Mouse (Mus musculus) hindbrain, embryonic 14.5 days (tissue): ENCODE results near the gene Stra6. TPM values are rescaled to one million over a fixed set of nuclear protein-coding genes. Genes with fewer than 3 reads are reported as not detected.

ENCODE experiments used
- ATAC-seq: fragments of 200-750 bp; cut with Nextera tagmentation; 2 replicates; pipeline ENCODE4 v1.8.0; 2017; ENCODE audit warnings: moderate number of reproducible peaks, mild to moderate bottlenecking, moderate TSS enrichment, moderate library complexity; ENCODE audit not compliant: low FRiP score
- DNase-seq: peaks from one replicate; pipeline ENCODE4 v3.0.0-alpha.2; 2015; ENCODE audit warnings: low spot score
- H3K27ac ChIP-seq: fragments of 300-500 bp; sonication (generic); 2 replicates; pipeline ENCODE4 v1.5.1; 2014; ENCODE audit warnings: mild to moderate bottlenecking, moderate library complexity
- H3K27me3 ChIP-seq: fragments of 300-500 bp; sonication (generic); 2 replicates; pipeline ENCODE4 v1.6.1; 2014; ENCODE audit warnings: mild to moderate bottlenecking, low read length, mixed read lengths; ENCODE audit not compliant: control insufficient read depth, insufficient read depth
- H3K36me3 ChIP-seq: fragments of 300-500 bp; sonication (generic); replicated peaks from 2 replicates; pipeline ENCODE4 v1.6.1; 2014; ENCODE audit not compliant: control insufficient read depth, insufficient read depth
- H3K4me1 ChIP-seq: fragments of 300-500 bp; sonication (generic); replicated peaks from 2 replicates; pipeline ENCODE4 v1.6.1; 2014; ENCODE audit warnings: antibody characterized with exemption, low read length, mixed read lengths; ENCODE audit not compliant: control insufficient read depth, insufficient read depth
- H3K4me2 ChIP-seq: fragments of 300-500 bp; sonication (generic); replicated peaks from 2 replicates; pipeline ENCODE4 v1.6.1; 2014; ENCODE audit warnings: mild to moderate bottlenecking, moderate library complexity
- H3K4me3 ChIP-seq: fragments of 300-500 bp; sonication (generic); replicated peaks from 2 replicates; pipeline ENCODE4 v1.5.1; 2014; ENCODE audit warnings: mild to moderate bottlenecking, low read length
- H3K9ac ChIP-seq: fragments of 300-500 bp; sonication (generic); 2 replicates; pipeline ENCODE4 v1.6.1; 2014
- H3K9me3 ChIP-seq: fragments of 300-500 bp; sonication (generic); 2 replicates; pipeline ENCODE4 v1.6.1; 2016; ENCODE audit warnings: low read length; ENCODE audit not compliant: control insufficient read depth
- WGBS: fragments of 180-500 bp; shearing (Covaris S2); extraction: QIAGEN DNeasy Blood & Tissue Kit; methylation state at CpG from one replicate; pipeline ENCODE4 v1.1.7; 2014; 5-methylcytosine and 5-hydroxymethylcytosine counted together
- polyA plus RNA-seq: library from polyadenylated mRNA; unstranded; fragments of >200 nt; fragmentation: Nextera tagmentation; extraction: Ambion mirVana; gene quantifications from 2 replicates; pipeline ENCODE4 v1.2.1, GENCODE M21; 2014

Stra6 gene
- polyA plus RNA-seq: 18.1 and 22.1 TPM in 2 replicates

- no peak within 1 kb of the TSS for H3K9ac ChIP-seq
- H3K27me3 ChIP-seq: no peaks in the 10 kb centered on the region
- H3K36me3 ChIP-seq: no peaks in the 10 kb centered on the region
- H3K9me3 ChIP-seq: no peaks in the 10 kb centered on the region
- no peak within 1 kb of the TSS for H3K4me3 ChIP-seq
- H3K4me2 ChIP-seq: no peak within 1 kb of the TSS
- no peak for ATAC-seq
- no peak for DNase-seq
- peaks cover 53% of the 10 kb centered on the region for H3K4me1 ChIP-seq
- no peak within 1 kb of the TSS for H3K27ac ChIP-seq
- WGBS: 26% methylated on average over 3 of the region's 3 CpGs
Measured at GRCm38 (mm10) chr9:58063531-58063930, at the start of gene Stra6. Gene Stra6 (plus strand): TSS chr9:58063788.

- no peak overlapping the region for H3K4me3 ChIP-seq
- no peak overlapping the region for H3K4me2 ChIP-seq
- WGBS: 67% methylated on average over 8 of the region's 8 CpGs
- H3K27me3 ChIP-seq: no peaks in the 10 kb centered on the region
- DNase-seq (no peak), ATAC-seq (no peak)
- H3K9me3 ChIP-seq: no peaks in the 10 kb centered on the region
- 0 out of 2 replicates have a peak, but pooled peaks cover under 1% of the 10 kb centered on the region for H3K4me1 ChIP-seq
- H3K9ac ChIP-seq: no peak overlapping the region
- no peak overlapping the region for H3K27ac ChIP-seq
- H3K36me3 ChIP-seq: no peaks in the 10 kb centered on the region
Measured at GRCm38 (mm10) chr9:58014393-58015160, 49.0 kb upstream of the Stra6 start.

GRCm38 (mm10) chr9:58015856-58016255 lies 47.7 kb upstream of the Stra6 start:
- Histone ChIP-seq H3K27ac (no peak overlapping the region), H3K4me2 (no peak overlapping the region), H3K9ac (no peak overlapping the region), H3K36me3 (no peaks in the 10 kb centered on the region), H3K27me3 (no peaks in the 10 kb centered on the region), H3K9me3 (no peaks in the 10 kb centered on the region), H3K4me1 (no peaks in the 10 kb centered on the region), H3K4me3 (no peak overlapping the region)
- 91% methylated on average over 6 of the region's 6 CpGs for WGBS
- DNase-seq (no peak), ATAC-seq (no peak)

GRCm38 (mm10) chr9:58016962-58017361 lies 46.6 kb upstream of the Stra6 start:
- no peak overlapping the region for H3K4me3 ChIP-seq
- no peaks in the 10 kb centered on the region for H3K27me3 ChIP-seq
- 82% methylated on average over 3 of the region's 3 CpGs for WGBS
- DNase-seq (no peak), ATAC-seq (no peak)
- no peak overlapping the region for H3K27ac ChIP-seq
- no peak overlapping the region for H3K9ac ChIP-seq
- H3K4me2 ChIP-seq: no peak overlapping the region
- H3K36me3 ChIP-seq: no peaks in the 10 kb centered on the region
- H3K9me3 ChIP-seq: no peaks in the 10 kb centered on the region
- no peaks in the 10 kb centered on the region for H3K4me1 ChIP-seq

- Histone ChIP-seq H3K27ac (no peak overlapping the region), H3K36me3 (no peaks in the 10 kb centered on the region), H3K4me2 (no peak overlapping the region), H3K4me1 (no peaks in the 10 kb centered on the region), H3K27me3 (no peaks in the 10 kb centered on the region), H3K4me3 (no peak overlapping the region), H3K9me3 (no peaks in the 10 kb centered on the region), H3K9ac (no peak overlapping the region)
- 89% methylated on average over 5 of the region's 5 CpGs for WGBS
- ATAC-seq: no peak
- DNase-seq: no peak
Measured at GRCm38 (mm10) chr9:58018385-58018784, 45.2 kb upstream of the Stra6 start.

GRCm38 (mm10) chr9:58025995-58026394 lies 37.6 kb upstream of the Stra6 start:
- 94% methylated on average over 9 of the region's 9 CpGs for WGBS
- Histone ChIP-seq H3K27ac (no peak overlapping the region), H3K4me3 (no peak overlapping the region), H3K9ac (no peak overlapping the region), H3K4me2 (no peak overlapping the region), H3K4me1 (no peaks in the 10 kb centered on the region), H3K9me3 (no peaks in the 10 kb centered on the region), H3K36me3 (no peaks in the 10 kb centered on the region), H3K27me3 (no peaks in the 10 kb centered on the region)
- ATAC-seq (no peak), DNase-seq (no peak)

GRCm38 (mm10) chr9:58027426-58028180 lies 36.0 kb upstream of the Stra6 start:
- H3K9ac ChIP-seq: no peak overlapping the region
- H3K27me3 ChIP-seq: no peaks in the 10 kb centered on the region
- no peak for ATAC-seq
- H3K4me1 ChIP-seq: no peaks in the 10 kb centered on the region
- no peak overlapping the region for H3K4me2 ChIP-seq
- no peaks in the 10 kb centered on the region for H3K36me3 ChIP-seq
- WGBS: 54% methylated on average over 2 of the region's 2 CpGs
- no peak overlapping the region for H3K4me3 ChIP-seq
- no peaks in the 10 kb centered on the region for H3K9me3 ChIP-seq
- H3K27ac ChIP-seq: no peak overlapping the region
- no peak for DNase-seq

- no peak for DNase-seq
- no peaks in the 10 kb centered on the region for H3K36me3 ChIP-seq
- ATAC-seq: no peak
- H3K27me3 ChIP-seq: no peaks in the 10 kb centered on the region
- H3K4me2 ChIP-seq: no peak overlapping the region
- H3K9me3 ChIP-seq: no peaks in the 10 kb centered on the region
- H3K9ac ChIP-seq: no peak overlapping the region
- H3K4me3 ChIP-seq: no peak overlapping the region
- no peaks in the 10 kb centered on the region for H3K4me1 ChIP-seq
- H3K27ac ChIP-seq: no peak overlapping the region
- WGBS: 76% methylated on average over 5 of the region's 5 CpGs
Measured at GRCm38 (mm10) chr9:58028841-58029240, 34.7 kb upstream of the Stra6 start.

- Histone ChIP-seq H3K4me1 (no peaks in the 10 kb centered on the region), H3K36me3 (no peaks in the 10 kb centered on the region), H3K4me2 (no peak overlapping the region), H3K4me3 (no peak overlapping the region), H3K9me3 (no peaks in the 10 kb centered on the region), H3K27me3 (no peaks in the 10 kb centered on the region), H3K27ac (no peak overlapping the region), H3K9ac (no peak overlapping the region)
- ATAC-seq: no peak
- DNase-seq: no peak
- WGBS: 90% methylated on average over 6 of the region's 6 CpGs
Measured at GRCm38 (mm10) chr9:58029635-58030034, 34.0 kb upstream of the Stra6 start.
